Mouse (Mus musculus): Measurements from ENCODE around the gene 1520401A03Rik. TPM values are rescaled to one million over a fixed set of nuclear protein-coding genes. Genes with fewer than 3 reads are reported as not detected.
"Not testable (repeated sequence)": the region's sequence is repeated elsewhere in the genome, so short reads cannot be mapped to it uniquely, and the experiment has no call there.

The 1520401A03Rik gene
- under 1 TPM; 0.13 to 0.62 TPM for total RNA-seq (2021)
- long read RNA-seq, partial matches to known transcripts = 0 of 1 reads
- long read RNA-seq, other reads (novel, unspliced or antisense) = 1 of 1 reads

- DNase-seq (ENCODE audit: low spot score in 2 of 2) = no peak
These were observed at the start of gene 1520401A03Rik for GRCm38 (mm10) chr17:23722376-23723125. 1520401A03Rik (minus strand) TSS chr17:23722783.

- not testable (repeated sequence) for DNase-seq (ENCODE audit: low spot score in 2 of 2)
These were observed 49.6 kb upstream of the 1520401A03Rik start for GRCm38 (mm10) chr17:23772219-23772556.

DNA sequence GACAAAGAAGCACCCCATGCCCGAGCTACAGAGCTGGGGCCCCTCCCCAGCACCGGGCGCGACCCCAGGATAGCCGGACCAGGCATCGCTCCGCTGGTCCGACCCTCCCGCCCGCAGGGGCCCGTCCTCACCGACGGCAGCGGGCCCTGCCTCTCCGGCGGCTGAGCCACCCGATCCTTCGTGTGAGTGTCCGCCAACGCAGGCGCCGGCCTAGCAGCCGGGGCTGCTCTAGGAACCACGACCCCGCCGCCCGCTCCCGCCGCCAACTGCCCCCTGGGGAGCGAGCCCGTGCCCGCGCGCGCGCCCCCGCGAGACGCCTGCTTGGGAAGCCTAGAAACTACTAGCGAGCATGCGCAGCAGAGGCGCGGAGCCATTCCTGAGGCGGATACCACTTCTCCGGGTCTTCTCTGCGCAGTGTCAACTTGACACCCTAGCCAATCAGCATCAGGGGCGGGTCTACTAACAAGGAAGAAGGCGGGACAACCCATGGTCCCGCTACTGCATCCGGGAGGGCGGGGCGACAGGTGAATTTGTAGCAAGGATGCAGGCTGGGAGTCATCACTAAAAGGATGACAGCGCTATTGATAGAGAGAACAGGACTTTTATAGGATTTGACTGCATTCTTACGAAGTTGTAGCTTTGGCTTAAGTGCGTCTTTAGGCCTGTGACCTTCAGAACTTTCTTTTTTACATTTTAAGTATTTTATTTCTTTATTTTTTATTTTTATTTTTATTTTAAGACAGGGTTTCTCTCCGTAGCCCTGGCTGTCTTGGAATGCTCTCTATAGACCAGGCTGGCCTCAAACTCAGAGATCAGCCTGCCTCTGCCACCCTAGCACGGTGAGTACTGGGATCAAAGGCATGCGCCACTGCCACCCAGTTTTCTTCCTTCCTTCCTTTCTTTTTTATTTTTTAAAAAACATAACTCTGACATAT lies 49.0 kb upstream of the 1520401A03Rik start, which contains the start of gene Flywch1:
Flywch1 (minus strand) TSS at position 319 of the 935 bp plus-strand sequence.
- peak; percentile 98 to 99 for DNase-seq (ENCODE audit: low spot score in 2 of 2)

- no peak for DNase-seq (ENCODE audit: low spot score in 2 of 2)
These were observed 48.3 kb upstream of the 1520401A03Rik start for GRCm38 (mm10) chr17:23770896-23771283.

- DNase-seq (ENCODE audit: low spot score in 2 of 2) = no peak
These were observed 47.9 kb upstream of the 1520401A03Rik start for GRCm38 (mm10) chr17:23770493-23770892.

DNA sequence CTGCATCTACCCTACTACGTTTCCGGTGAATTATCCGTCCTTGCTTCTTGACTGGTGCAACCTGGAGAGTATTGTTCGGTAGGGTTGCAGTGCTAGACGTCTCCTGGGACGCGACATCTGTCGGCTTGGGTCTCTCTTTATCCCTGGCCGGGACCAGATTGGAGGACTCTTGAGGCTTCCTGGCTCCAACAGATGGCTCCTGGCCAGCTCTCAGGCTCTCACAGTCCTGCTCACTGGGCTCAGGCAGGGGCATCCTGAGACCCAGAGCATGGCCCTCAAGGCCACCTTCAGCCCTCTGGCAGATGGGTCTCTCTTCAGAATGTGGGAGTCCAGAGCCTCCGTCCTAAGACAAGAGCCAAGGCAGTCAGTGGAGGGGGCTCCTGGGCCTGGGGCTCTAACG lies 40.4 kb upstream of the 1520401A03Rik start:
- peak in 1 of 2 experiments; percentile 33 for DNase-seq (ENCODE audit: low spot score in 2 of 2)

- no peak for DNase-seq (ENCODE audit: low spot score in 2 of 2)
These were observed 38.6 kb upstream of the 1520401A03Rik start for GRCm38 (mm10) chr17:23761155-23761554.

DNA sequence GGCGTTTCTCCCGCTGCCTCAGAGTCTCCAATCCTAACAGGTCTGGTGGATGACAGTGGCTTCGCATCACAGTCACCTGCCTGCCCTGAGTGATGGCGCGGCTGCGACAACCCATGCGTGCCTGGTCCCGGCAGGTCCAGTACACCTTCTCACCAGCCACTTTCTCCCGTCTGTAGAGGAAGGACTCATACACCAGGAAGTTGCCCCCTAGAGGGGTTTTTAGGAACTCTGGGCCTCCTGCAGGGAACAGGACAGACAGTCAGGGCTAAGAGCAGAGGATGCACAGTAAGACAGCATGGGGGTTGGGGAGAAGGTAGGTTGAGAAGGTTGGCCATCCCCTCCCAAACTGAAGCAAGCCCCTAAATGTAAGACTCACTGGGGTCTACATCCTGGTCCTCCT lies 37.6 kb upstream of the 1520401A03Rik start:
- no peak for DNase-seq (ENCODE audit: low spot score in 2 of 2)

DNA sequence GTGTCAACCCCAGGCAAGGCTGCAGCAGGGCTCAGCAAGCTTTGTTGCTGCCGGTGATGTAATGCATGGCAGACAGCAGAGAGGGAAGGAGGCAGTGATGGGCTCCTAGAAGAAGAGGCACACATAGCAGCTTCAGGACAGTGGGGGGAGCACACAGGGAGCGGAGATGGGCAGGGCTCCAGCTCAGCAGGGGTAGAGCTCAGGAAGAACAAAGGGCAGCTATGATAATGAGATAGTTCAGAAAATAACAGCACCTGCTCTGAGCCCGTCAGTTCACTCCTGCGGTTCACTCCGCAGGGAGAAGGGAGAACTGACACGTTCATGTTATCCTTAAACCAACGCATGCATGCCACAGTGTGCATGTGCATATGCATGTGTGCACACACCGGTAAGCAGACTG lies 36.2 kb upstream of the 1520401A03Rik start:
- DNase-seq (ENCODE audit: low spot score in 2 of 2) = no peak

- DNase-seq (ENCODE audit: low spot score in 2 of 2) = no peak
These were observed 35.0 kb upstream of the 1520401A03Rik start for GRCm38 (mm10) chr17:23757581-23757980.

DNA sequence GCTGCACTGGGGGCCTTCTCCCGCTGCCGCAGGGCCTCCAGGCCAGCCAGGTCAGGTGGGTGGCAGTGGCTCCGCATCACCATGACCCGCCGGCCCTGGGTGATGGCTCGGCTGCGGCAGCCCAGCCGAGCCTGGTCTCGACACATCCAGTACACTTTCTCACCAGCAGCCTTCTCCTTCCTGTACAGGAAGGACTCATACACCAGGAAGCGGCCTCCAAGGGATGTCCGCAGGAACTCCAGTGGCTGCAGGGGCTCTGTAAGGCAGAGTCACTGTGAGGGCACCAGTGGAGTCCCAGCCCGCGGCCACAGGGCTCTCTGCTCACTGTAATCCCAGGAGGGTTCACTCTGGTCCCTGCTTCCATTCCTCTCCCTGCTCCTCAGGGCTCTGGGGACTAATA lies 33.1 kb upstream of the 1520401A03Rik start:
- DNase-seq (ENCODE audit: low spot score in 2 of 2) = no peak

GRCm38 (mm10) chr17:23749400-23750191 lies 27.0 kb upstream of the 1520401A03Rik start:
- DNase-seq (ENCODE audit: low spot score in 2 of 2) = no peak

GRCm38 (mm10) chr17:23748631-23749391 lies 26.2 kb upstream of the 1520401A03Rik start:
- peak; percentile 65 to 71 for DNase-seq (ENCODE audit: low spot score in 2 of 2)

GRCm38 (mm10) chr17:23748026-23748425 lies 25.4 kb upstream of the 1520401A03Rik start:
- no peak for DNase-seq (ENCODE audit: low spot score in 2 of 2)

GRCm38 (mm10) chr17:23747471-23747870 lies 24.9 kb upstream of the 1520401A03Rik start:
- no peak for DNase-seq (ENCODE audit: low spot score in 2 of 2)

DNA sequence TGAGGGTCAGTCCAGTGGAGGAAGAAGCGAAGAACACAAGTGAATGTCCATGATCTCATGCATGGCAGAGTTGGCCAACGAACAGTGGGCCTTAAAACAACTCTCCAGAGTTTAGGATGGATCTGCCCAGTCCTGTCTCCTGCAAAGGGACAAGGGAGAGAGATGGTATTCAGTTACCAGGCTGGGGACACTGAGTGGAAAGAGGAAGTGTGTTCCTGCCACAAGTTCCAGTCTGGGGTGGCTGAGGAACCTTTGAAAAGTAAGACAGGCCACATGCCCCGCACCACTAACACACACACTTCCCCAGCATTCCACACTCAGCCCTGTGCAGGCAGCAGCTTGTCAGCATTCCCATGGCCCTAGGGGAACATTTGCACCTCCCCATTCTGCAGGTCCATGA lies 24.2 kb upstream of the 1520401A03Rik start:
- no peak for DNase-seq (ENCODE audit: low spot score in 2 of 2)

DNA sequence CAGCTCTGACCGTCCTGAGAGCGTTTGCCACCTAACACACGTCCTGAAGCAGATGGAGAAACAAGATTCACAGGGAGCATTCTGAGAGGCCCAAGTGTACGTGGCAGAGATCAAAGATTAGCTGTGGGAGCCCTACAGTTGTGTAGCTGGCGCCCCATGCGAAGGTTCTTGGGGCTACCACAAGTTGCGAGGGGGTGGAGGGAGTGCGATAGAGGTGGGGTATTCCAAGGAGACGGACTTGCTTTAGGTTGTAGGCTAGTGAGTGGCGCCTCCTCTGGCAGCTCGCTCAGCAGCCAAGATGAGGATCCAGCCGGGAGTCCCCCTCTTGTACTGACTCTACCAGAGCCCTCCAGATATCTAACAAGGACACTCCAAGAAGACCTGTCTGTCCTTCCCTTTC lies 23.7 kb upstream of the 1520401A03Rik start:
- DNase-seq (ENCODE audit: low spot score in 2 of 2) = peak in 1 of 2 experiments; percentile 22

DNA sequence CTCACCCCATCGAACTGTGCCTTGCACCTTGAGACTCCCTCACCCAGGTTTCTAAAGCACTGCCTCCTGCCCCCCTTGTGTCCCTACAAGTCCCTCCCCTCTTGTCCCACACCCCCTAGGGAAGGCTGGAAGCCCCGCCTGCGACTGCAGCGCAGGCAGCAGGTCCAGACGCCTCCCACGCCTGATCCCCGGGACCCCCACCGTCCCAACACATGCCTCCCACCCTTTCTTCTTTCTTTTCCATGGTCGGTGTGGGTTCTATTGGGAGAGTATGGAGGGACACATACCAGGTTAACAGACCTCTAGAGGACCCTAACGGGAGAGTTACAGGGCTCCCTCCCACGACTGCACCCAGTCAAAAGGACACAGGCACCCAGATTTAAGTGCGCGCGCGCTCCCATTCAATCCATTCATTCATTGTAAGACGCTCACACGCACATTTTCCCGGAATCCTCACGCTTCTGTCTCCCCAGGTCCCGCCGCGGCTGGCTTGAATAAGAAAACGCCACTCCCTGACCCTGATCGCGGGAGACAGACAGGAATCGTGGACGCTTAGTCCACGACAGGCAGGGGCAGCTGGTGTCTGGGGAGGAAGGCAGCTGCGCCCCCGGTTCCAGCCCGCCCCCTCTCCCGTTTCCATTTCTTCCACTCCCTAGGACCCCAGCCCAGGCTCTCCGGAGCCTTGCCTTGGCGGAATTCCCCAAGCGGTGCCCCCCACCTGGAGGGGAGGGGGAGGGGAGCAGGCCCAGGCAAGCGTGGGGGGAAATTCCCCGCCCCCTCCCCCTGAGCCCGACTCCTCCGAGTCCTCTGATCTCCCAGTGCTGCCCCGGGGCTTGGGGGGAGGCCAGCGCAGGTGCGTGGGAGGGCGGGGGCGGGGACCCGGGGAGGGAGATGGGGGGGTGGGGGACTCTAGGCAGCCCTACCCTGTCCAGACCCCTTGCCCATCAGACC lies 23.0 kb upstream of the 1520401A03Rik start, which contains the start of gene Kremen2:
Kremen2 (minus strand) TSS at position 533 of the 951 bp plus-strand sequence.
- peak in 1 of 2 experiments; percentile 20 for DNase-seq (ENCODE audit: low spot score in 2 of 2)

DNA sequence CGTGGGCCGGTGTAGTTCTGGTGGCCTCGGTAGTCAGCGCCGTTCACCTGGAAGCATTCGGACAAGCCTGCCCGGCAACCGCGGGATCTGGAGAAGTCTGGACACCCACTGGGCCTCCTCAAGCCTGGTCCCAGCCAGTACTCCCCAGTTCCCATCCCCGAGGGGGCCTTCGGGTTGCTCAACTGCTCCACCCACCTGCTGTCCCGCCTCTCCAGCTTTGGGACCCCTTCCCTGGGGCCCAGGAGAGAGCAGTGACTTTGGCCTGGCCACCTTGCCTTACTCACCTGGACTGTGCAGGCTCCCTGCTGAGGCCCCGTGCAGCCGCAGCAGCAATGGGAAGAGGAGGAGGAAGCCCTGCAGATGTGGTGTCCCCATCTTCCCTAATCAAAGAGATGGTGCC lies 22.1 kb upstream of the 1520401A03Rik start:
- DNase-seq (ENCODE audit: low spot score in 2 of 2) = no peak
